In the genomic region with DNA sequence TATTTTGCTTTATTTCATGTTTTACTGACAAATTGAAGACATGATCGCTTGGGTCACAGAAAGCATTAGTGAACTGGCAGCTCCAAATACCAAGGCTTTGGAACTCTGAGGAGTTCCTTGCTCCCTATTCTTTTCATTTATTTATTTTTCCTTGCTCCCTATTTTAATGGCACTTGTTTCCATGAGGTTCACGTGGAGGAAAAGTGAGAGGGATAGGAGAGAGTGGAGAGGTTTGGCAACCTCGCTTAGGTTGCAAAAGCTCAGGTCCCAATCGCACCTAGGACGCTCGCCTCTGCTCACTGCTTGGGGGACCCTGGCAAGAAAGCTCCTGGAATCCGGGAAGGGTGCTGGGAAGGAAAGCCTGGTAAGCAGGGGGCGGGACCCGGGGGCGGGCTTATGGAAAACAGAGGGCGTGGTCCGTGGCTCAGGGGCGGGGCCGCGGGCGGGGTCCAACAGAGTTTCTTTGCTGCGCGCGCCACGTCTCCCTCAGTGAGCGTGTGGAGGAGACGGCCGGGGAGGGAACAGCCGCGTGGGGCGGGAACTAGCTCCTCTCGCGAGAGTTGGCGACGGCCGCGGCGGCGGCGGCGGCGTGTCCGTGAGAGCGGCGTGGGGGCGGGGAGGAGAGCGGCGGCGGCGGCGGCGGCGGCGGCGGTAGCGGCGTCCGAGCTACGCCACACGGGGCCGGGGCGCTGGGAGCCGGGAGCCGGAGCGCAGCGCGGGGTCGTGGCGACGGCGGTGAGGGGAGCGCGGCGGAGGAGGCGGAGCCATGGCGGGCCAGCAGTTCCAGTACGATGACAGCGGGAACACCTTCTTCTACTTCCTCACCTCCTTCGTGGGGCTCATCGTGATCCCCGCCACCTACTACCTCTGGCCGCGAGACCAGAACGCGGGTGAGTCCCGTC, we compare ENCODE assay signal across 8 mouse cellular contexts. TPM values are rescaled to one million over a fixed set of nuclear protein-coding genes. Genes with fewer than 3 reads are reported as not detected.
A peak's percentile ranks its signal among the peaks of the same experiment; 100 is the strongest.
DNase-seq lines count a peak whose midpoint lies in the region; ATAC-seq and TF ChIP-seq lines count a peak whose summit lies in the region.

Gene Sec63 (plus strand): TSS at position 498 of the 902 bp plus-strand sequence.

- TF ChIP-seq CTCF in C2C12 (IDR thresholded peaks at IDR 0.05; ENCODE audit: control insufficient read depth, insufficient read depth, insufficient read length) = no peak
- TF ChIP-seq CTCF in brain, embryonic 14.5 days (IDR thresholded peaks at IDR 0.05; ENCODE audit: borderline replicate concordance, extremely low read depth, insufficient read depth, insufficient read length) = no peak
- no peak for TF ChIP-seq CTCF in liver, adult 2 months (IDR thresholded peaks at IDR 0.05; ENCODE audit: low read depth, low read length)

- H3K79me2 ChIP-seq in C2C12 (ENCODE audit: control insufficient read depth, insufficient read depth) = peaks cover 49% of the 10 kb centered on the region
- peaks cover 17% of the 10 kb centered on the region for H3K79me2 ChIP-seq in liver, adult 2 months (ENCODE audit: control insufficient read depth, insufficient read depth, low read length)
- H3K79me2 ChIP-seq in myocyte (ENCODE audit: control insufficient read depth, insufficient read depth) = peaks cover 46% of the 10 kb centered on the region

- H3K36me3 ChIP-seq in C2C12 (ENCODE audit: control insufficient read depth, insufficient read depth) (peaks cover 16% of the 10 kb centered on the region), myocyte (ENCODE audit: control insufficient read depth, insufficient read depth) (no peaks in the 10 kb centered on the region)
- H3K36me3 ChIP-seq in erythroblast, embryonic 14.5 days (ENCODE audit: control insufficient read depth) = no peaks in the 10 kb centered on the region
- H3K36me3 ChIP-seq in heart, embryonic 11.5 days (ENCODE audit: control insufficient read depth, insufficient read depth, low read length) = no peaks in the 10 kb centered on the region
- H3K36me3 ChIP-seq in kidney, embryonic 16.5 days (ENCODE audit: insufficient read depth, low read length) = no peaks in the 10 kb centered on the region
- H3K36me3 ChIP-seq in liver, adult 2 months (ENCODE audit: control insufficient read depth, insufficient read depth, low read length) = no peaks in the 10 kb centered on the region
- no peaks in the 10 kb centered on the region for H3K36me3 ChIP-seq in splenic B cell, adult 2 months (ENCODE audit: control insufficient read depth, insufficient read depth, low read length, poor library complexity, severe bottlenecking)

- peak within 1 kb of the TSS; percentile 99 for H3K9ac ChIP-seq in heart, embryonic 11.5 days (ENCODE audit: low read depth, low read length)
- peak within 1 kb of the TSS; percentile 93 for H3K9ac ChIP-seq in kidney, embryonic 16.5 days (replicated peaks; ENCODE audit: low read length)
- H3K9ac ChIP-seq in liver, adult 2 months (ENCODE audit: low read depth, low read length) = peak within 1 kb of the TSS; percentile 100

- peak within 1 kb of the TSS; percentile 73 for H3K4me2 ChIP-seq in heart, embryonic 11.5 days
- H3K4me2 ChIP-seq in kidney, embryonic 16.5 days (replicated peaks; ENCODE audit: low read depth, low read length) = peak within 1 kb of the TSS; percentile 83
- peak within 1 kb of the TSS; percentile 79 for H3K4me2 ChIP-seq in myocyte (ENCODE audit: low read depth)

- peak; percentile 97 for ATAC-seq in heart, embryonic 11.5 days (replicated peaks; ENCODE audit: insufficient number of reproducible peaks, low FRiP score, low TSS enrichment)
- peak; percentile 97 for ATAC-seq in kidney, embryonic 16.5 days (ENCODE audit: low FRiP score, low TSS enrichment)

- under 1% methylated on average over 25 of the region's 81 CpGs for WGBS in heart, embryonic 11.5 days (ENCODE audit: insufficient replicate concordance)
- under 1% methylated on average over 44 of the region's 81 CpGs for WGBS in kidney, embryonic 16.5 days
- under 1% methylated on average over 38 of the region's 81 CpGs for WGBS in liver, adult 2 months

- peak within 1 kb of the TSS; percentile 92 for H3K27ac ChIP-seq in heart, embryonic 11.5 days (ENCODE audit: low read depth, low read length)
- peak within 1 kb of the TSS; percentile 91 for H3K27ac ChIP-seq in kidney, embryonic 16.5 days (ENCODE audit: low read length)
- H3K27ac ChIP-seq in liver, adult 2 months (replicated peaks; ENCODE audit: insufficient read depth, low read depth, low read length) = peak within 1 kb of the TSS; percentile 95

- H3ac ChIP-seq in C2C12 (ENCODE audit: control insufficient read depth, insufficient read length, low read depth) = peak within 1 kb of the TSS; percentile 90
- peak within 1 kb of the TSS; percentile 67 for H3ac ChIP-seq in myocyte (ENCODE audit: control insufficient read depth, insufficient read length)

- no peaks in the 10 kb centered on the region for H3K9me3 ChIP-seq in erythroblast, embryonic 14.5 days (ENCODE audit: control insufficient read depth, low read length)
- no peaks in the 10 kb centered on the region for H3K9me3 ChIP-seq in heart, embryonic 11.5 days (replicated peaks; ENCODE audit: control insufficient read depth, low read length)
- no peaks in the 10 kb centered on the region for H3K9me3 ChIP-seq in kidney, embryonic 16.5 days (ENCODE audit: low read length)

- peaks cover 26% of the 10 kb centered on the region for H3K4me1 ChIP-seq in erythroblast, embryonic 14.5 days (ENCODE audit: control insufficient read depth)
- H3K4me1 ChIP-seq in heart, embryonic 11.5 days (ENCODE audit: control insufficient read depth, insufficient read depth, low read length) = peaks cover 6% of the 10 kb centered on the region
- peaks cover 28% of the 10 kb centered on the region for H3K4me1 ChIP-seq in kidney, embryonic 16.5 days (ENCODE audit: insufficient read depth, low read length)
- H3K4me1 ChIP-seq in liver, adult 2 months (ENCODE audit: control insufficient read depth, insufficient read depth, low read length) = peaks cover 4% of the 10 kb centered on the region

- H3K79me3 ChIP-seq in C2C12 (ENCODE audit: low read depth) = peaks cover 43% of the 10 kb centered on the region

- H3K4me3 ChIP-seq in C2C12 (ENCODE audit: insufficient read depth, poor library complexity, severe bottlenecking) (peak within 1 kb of the TSS; percentile 97), myocyte (peak within 1 kb of the TSS; percentile 70)
- peak within 1 kb of the TSS; percentile 99 for H3K4me3 ChIP-seq in erythroblast, embryonic 14.5 days (replicated peaks)
- H3K4me3 ChIP-seq in heart, embryonic 11.5 days (ENCODE audit: low read depth, low read length) = peak within 1 kb of the TSS; percentile 99
- H3K4me3 ChIP-seq in kidney, embryonic 16.5 days (ENCODE audit: low read length) = peak within 1 kb of the TSS; percentile 91
- H3K4me3 ChIP-seq in liver, adult 2 months (ENCODE audit: insufficient read depth, low read depth, low read length) = peak within 1 kb of the TSS; percentile 97

- peak; percentile 98 for DNase-seq in brain, embryonic 14.5 days (ENCODE audit: low read depth)
- peak; percentile 76 for DNase-seq in liver, adult 2 months (ENCODE audit: extremely low read depth, low read depth, low spot score)
- DNase-seq in splenic B cell, adult 2 months (ENCODE audit: low read depth, low spot score) = peak; percentile 97

- TF ChIP-seq POLR2A in brain, embryonic 14.5 days (IDR thresholded peaks at IDR 0.05; ENCODE audit: borderline replicate concordance, extremely low read depth, insufficient read depth, insufficient read length, poor library complexity, severe bottlenecking) = peak; percentile 46; the same call in 1 of the 2 replicates
- TF ChIP-seq POLR2A in liver, adult 2 months (IDR thresholded peaks at IDR 0.05; ENCODE audit: extremely low read depth, insufficient read depth, low read length) = 0 out of 2 replicates have a peak, but pooled peaks have one; percentile 34
- peak; percentile 72 for TF ChIP-seq POLR2A in myocyte (IDR thresholded peaks at IDR 0.05; ENCODE audit: insufficient read length, low read depth)

- H3K27me3 ChIP-seq in C2C12 (ENCODE audit: control insufficient read depth, insufficient read depth, insufficient read length) = no peaks in the 10 kb centered on the region
- H3K27me3 ChIP-seq in erythroblast, embryonic 14.5 days (ENCODE audit: control insufficient read depth) = peaks cover 2% of the 10 kb centered on the region; the same call in 1 of the 2 replicates
- no peaks in the 10 kb centered on the region for H3K27me3 ChIP-seq in heart, embryonic 11.5 days (ENCODE audit: control insufficient read depth, insufficient read depth, low read length)
- H3K27me3 ChIP-seq in kidney, embryonic 16.5 days (ENCODE audit: insufficient read depth, low read length) = no peaks in the 10 kb centered on the region
- no peaks in the 10 kb centered on the region for H3K27me3 ChIP-seq in liver, adult 2 months (ENCODE audit: control insufficient read depth, insufficient read depth, low read length)
- H3K27me3 ChIP-seq in myocyte (ENCODE audit: control insufficient read depth, insufficient read depth, insufficient read length) = no peaks in the 10 kb centered on the region
- H3K27me3 ChIP-seq in splenic B cell, adult 2 months (ENCODE audit: control insufficient read depth, insufficient read depth, low read length, poor library complexity, severe bottlenecking) = no peaks in the 10 kb centered on the region; the same call in 1 of the 2 replicates

TF ChIP-seq in C2C12, 6 proteins besides CTCF, POLR2A, EP300 and RAD21:
- TF ChIP-seq CEBPB (IDR thresholded peaks at IDR 0.05; ENCODE audit: low read depth) (no peak), MAX (IDR thresholded peaks at IDR 0.05) (peak; percentile 58)

TF ChIP-seq in myocyte, 11 proteins besides CTCF, POLR2A, EP300 and RAD21 (continues in another document):
- TF ChIP-seq SRF (IDR thresholded peaks at IDR 0.05; ENCODE audit: control insufficient read depth, insufficient read length, low read depth) = no peak
- TF ChIP-seq MYOD1 (IDR thresholded peaks at IDR 0.05; ENCODE audit: control insufficient read depth in 1 of 3, insufficient read length in 2 of 3, low read depth in 2 of 3) = peak in 1 of 3 experiments; percentile 15
- TF ChIP-seq MAX (IDR thresholded peaks at IDR 0.05; ENCODE audit: low read depth) = no peak
- no peak for TF ChIP-seq CEBPB (IDR thresholded peaks at IDR 0.05; ENCODE audit: insufficient read depth, poor library complexity, severe bottlenecking)
- TF ChIP-seq POLR2AphosphoS2 (IDR thresholded peaks at IDR 0.05; ENCODE audit: insufficient read length, low read depth) = peak; percentile 50
- TF ChIP-seq USF1 (IDR thresholded peaks at IDR 0.05; ENCODE audit: low read depth) = no peak
- TF ChIP-seq E2F4 (IDR thresholded peaks at IDR 0.05; ENCODE audit: insufficient read depth) = no peak
- TF ChIP-seq REST (IDR thresholded peaks at IDR 0.05; ENCODE audit: insufficient read depth, insufficient read length) = no peak

RNA-seq across cellular contexts. Expression of gene Sec63, which starts in this region (rescaled TPM):
- polyA plus RNA-seq in C2C12 (2012; fragmentation: generic; extraction: Trizol) (22.1 TPM), myocyte (2012; fragmentation: generic; extraction: Trizol) (22.7 TPM)
- 31.9 and 44.3 TPM in 2 replicates for polyA plus RNA-seq in brain, embryonic 14.5 days (2012; rRNA removed)
- 0.16 and 0.56 TPM in 2 replicates for polyA plus RNA-seq in erythroblast, embryonic 14.5 days (2012)
- 17.3 and 19.0 TPM in 2 replicates for polyA plus RNA-seq in heart, embryonic 11.5 days (2014; fragmentation: Nextera tagmentation; extraction: Ambion mirVana)
- polyA plus RNA-seq in kidney, embryonic 16.5 days (2015; fragmentation: Nextera tagmentation; extraction: Ambion mirVana) = 29.1 and 29.9 TPM in 2 replicates
- total RNA-seq in liver, adult 2 months (2014; rRNA removed) = 36.7 and 42.8 TPM in 2 replicates
- polyA plus RNA-seq in liver, adult 2 months (2012; rRNA removed) = 12.5 and 13.6 TPM in 2 replicates

Comparison
In these comparisons a context has a peak if more than half of its experiments do, and no peak if none do; other contexts are left out.
1. Peak in every context shown above with its lines: DNase-seq, ATAC-seq, H3K4me3 ChIP-seq and H3K27ac ChIP-seq.